Mouse (Mus musculus) spleen, adult 2 months (tissue): ENCODE results near the gene 2210016F16Rik. TPM values are rescaled to one million over a fixed set of nuclear protein-coding genes. Genes with fewer than 3 reads are reported as not detected.

Experiments
- DNase-seq, 2 experiments: peaks; one replicate each; pipeline versions ENCODE4 v3.0.0 to v3.0.0-alpha.2; 2012 to 2021; ENCODE audit warnings: low spot score in 2 of 2, low read depth in 1 of 2
- H3K27ac ChIP-seq: fragments of 200-500 bp; 2 replicates; pipeline ENCODE4 v1.5.1; 2012; ENCODE audit warnings: low read length, inconsistent platforms; ENCODE audit not compliant: insufficient read depth
- H3K27me3 ChIP-seq: fragments of 200-500 bp; 2 replicates; pipeline ENCODE4 v1.6.1; 2012; ENCODE audit warnings: mild to moderate bottlenecking, moderate library complexity, low read length, inconsistent platforms; ENCODE audit not compliant: control insufficient read depth, insufficient read depth
- H3K36me3 ChIP-seq: fragments of 200-500 bp; 2 replicates; pipeline ENCODE4 v1.6.1; 2012; ENCODE audit warnings: mild to moderate bottlenecking, low read length, inconsistent platforms; ENCODE audit not compliant: control insufficient read depth, insufficient read depth
- H3K4me1 ChIP-seq: fragments of 200-500 bp; 2 replicates; pipeline ENCODE4 v1.6.1; 2011; ENCODE audit warnings: inconsistent platforms; ENCODE audit not compliant: control insufficient read depth, insufficient read depth, insufficient read length
- H3K4me3 ChIP-seq: fragments of 200-500 bp; 2 replicates; pipeline ENCODE4 v1.5.1; 2011; ENCODE audit warnings: mild to moderate bottlenecking, inconsistent platforms; ENCODE audit not compliant: insufficient read depth, insufficient read length; ENCODE audit errors: extremely low read depth
- CTCF ChIP-seq: fragments of 200-500 bp; IDR thresholded peaks from 2 replicates; pipeline ENCODE4 v1.5.1; 2011; ENCODE audit warnings: mild to moderate bottlenecking, inconsistent platforms; ENCODE audit not compliant: insufficient read depth, insufficient read length, insufficient replicate concordance; ENCODE audit errors: extremely low read depth
- POLR2A ChIP-seq: fragments of 200-500 bp; IDR thresholded peaks from 2 replicates; pipeline ENCODE4 v1.6.1; 2011; ENCODE audit warnings: low read depth, low read length, inconsistent platforms
- WGBS: fragments of 180-500 bp; shearing (Covaris S2); methylation state at CpG from one replicate; pipeline ENCODE4 v1.1.7; 2018; 5-methylcytosine and 5-hydroxymethylcytosine counted together
- polyA plus RNA-seq: library from polyadenylated mRNA; depleted of rRNA; stranded (reverse); fragments of >200 nt; gene quantifications from 2 replicates; pipeline ENCODE4 v1.2.3, GENCODE M21; 2012; rRNA removed

The 2210016F16Rik gene
- 14.4 and 23.1 TPM in 2 replicates for polyA plus RNA-seq

DNA sequence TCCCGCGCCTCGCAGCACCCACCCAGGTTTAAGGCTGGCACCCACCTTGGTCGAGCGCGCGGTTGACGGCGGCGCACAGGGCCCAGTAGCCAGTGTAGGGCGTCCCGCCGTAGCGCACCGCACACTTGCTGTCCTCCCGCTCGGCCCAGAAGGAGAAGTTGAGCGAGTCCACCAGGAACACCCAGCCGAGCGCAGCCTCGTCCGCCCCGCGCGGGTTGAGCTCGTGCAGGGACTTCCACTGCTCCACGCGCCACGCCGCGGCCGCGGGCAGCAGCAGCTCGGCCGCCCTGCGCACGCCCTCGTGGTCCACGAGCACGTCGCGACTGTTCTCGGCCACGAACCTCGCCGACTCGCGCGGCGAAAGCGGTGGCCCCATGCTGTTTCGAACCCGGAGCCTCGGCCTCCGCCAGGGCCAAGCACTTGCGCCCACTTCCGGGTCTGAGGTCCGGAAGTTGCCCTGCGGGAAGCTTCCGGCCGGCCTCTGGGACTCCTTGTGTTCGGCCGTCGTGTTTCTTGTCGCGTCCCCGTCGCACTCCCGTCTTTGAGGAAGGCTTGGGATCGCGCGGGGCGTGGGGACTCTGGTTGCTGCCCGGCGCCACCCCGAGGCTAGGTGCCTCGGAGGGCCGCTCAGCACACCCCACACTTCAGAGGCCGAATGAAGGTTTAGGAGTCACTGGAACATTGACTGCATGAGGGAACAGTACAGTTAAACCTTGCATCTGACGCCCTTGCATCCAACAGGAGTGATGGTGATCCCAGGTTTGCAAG is at the start of gene 2210016F16Rik:
TSS of gene 2210016F16Rik (minus strand) at position 447 of the 768 bp plus-strand sequence.
- peak; percentile 22 to 60 for DNase-seq
- H3K27ac ChIP-seq, result peak within 1 kb of the TSS; percentile 71
- H3K4me1 ChIP-seq, result peaks cover 5% of the 10 kb centered on the region
- TF ChIP-seq CTCF (no peak), POLR2A (peak; percentile 38)
- H3K36me3 ChIP-seq, result peaks cover 18% of the 10 kb centered on the region
- WGBS, result 2% methylated on average over 80 of the region's 80 CpGs
- H3K27me3 ChIP-seq, result no peaks in the 10 kb centered on the region
- H3K4me3 ChIP-seq, result peak within 1 kb of the TSS; percentile 86

DNA sequence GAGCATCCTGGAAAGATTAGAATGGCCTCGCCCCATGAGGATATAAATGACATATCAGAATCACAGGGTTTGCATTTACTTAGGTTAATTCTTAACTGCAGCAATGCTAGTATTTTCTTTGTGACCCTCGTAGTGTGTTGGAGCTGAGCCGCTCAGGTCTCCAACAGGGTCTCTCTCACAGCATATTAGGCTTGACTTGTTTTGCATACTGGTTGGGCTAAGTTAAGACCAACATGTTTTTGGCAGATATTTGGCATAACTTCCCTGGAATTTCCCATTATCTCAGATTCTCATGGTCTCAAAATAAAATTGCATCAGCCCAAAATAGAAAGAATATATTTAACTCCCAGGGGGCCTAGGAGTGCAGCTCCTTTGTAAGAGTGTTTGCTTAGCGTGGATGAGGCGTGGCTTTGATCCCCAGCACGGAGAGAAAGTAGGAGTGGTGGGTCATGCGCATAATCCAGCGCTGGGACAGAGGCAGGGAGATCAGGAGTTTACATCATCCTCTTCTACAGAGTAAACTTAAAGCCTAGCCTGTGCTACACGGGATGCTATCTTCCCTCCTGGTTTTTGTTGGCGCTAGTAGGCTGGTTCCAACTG is 38.1 kb upstream of the 2210016F16Rik start:
- peaks cover 3% of the 10 kb centered on the region for H3K4me1 ChIP-seq
- WGBS, result 75% methylated on average over 10 of the region's 10 CpGs
- DNase-seq, result no peak
- no peaks in the 10 kb centered on the region for H3K36me3 ChIP-seq
- H3K27me3 ChIP-seq, result no peaks in the 10 kb centered on the region
- TF ChIP-seq CTCF, result no peak
- no peak for TF ChIP-seq POLR2A
- no peak overlapping the region for H3K4me3 ChIP-seq
- H3K27ac ChIP-seq, result no peak overlapping the region

DNA sequence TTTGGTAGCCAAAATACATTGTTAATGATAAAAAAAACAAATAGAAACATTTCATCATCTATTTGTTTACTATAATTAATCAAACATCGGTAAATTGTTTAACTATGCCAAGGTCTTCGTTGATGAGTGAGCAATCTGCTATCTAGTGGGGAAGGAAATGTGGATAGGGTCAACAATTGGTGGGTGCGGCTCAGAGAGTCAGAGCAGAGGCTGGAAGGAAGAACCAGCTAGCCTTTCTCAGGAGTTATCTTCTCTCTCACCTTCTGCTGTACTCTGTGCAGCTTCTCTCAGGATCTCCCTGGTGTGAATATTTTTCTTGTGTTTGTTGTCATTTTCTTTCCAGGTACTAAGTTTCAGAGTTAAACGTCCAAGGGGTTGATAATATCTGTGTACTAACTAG is 37.2 kb upstream of the 2210016F16Rik start:
- Histone ChIP-seq H3K4me1 (peaks cover 3% of the 10 kb centered on the region), H3K36me3 (no peaks in the 10 kb centered on the region), H3K4me3 (no peak overlapping the region), H3K27ac (no peak overlapping the region), H3K27me3 (no peaks in the 10 kb centered on the region)
- no peak for TF ChIP-seq CTCF
- no peak for TF ChIP-seq POLR2A
- no peak for DNase-seq
- 78% methylated on average over 4 of the region's 4 CpGs for WGBS

DNA sequence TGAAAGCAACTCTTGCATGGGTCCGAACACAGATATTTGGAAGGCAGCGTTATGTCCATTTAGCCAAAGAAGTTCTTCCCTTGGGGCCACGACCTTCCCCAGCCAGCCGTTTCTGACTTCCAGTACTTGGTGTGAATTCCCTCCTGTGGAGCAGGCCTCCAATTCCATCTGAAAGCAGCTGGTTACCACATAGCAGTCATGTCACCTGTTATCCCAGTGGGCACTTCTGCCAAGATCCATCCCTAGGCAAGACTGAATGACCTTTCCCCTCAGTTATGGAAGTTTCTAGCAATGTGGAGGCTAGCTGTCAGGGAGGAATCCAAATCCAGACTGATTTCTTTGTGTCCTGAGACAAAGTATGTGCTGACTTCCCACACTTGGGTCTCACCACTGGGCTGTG is 36.0 kb upstream of the 2210016F16Rik start:
- Histone ChIP-seq H3K27ac (no peak overlapping the region), H3K27me3 (no peaks in the 10 kb centered on the region), H3K36me3 (no peaks in the 10 kb centered on the region), H3K4me3 (no peak overlapping the region), H3K4me1 (peaks cover 3% of the 10 kb centered on the region)
- TF ChIP-seq POLR2A, result no peak
- no peak for TF ChIP-seq CTCF
- no peak for DNase-seq
- WGBS, result 82% methylated on average over 4 of the region's 4 CpGs

DNA sequence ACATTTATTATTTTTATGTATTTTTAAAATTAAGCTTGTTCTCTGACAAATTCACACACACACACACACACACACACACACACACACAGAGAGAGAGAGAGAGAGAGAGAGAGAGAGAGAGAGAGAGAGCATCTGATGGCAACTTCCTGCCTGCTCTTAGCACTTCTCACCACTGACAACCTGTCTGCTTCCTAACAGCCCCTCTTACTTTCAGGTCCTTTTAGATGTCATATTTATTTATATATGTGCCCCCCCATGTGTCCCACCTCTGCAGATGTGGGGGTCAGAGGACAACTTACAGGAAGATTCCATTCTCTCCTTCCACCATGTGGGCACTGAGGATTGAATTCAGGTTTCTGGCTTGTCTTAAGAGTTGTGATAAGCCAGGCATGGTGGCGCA is 34.2 kb upstream of the 2210016F16Rik start:
- Histone ChIP-seq H3K27ac (no peak overlapping the region), H3K4me1 (peaks cover 3% of the 10 kb centered on the region), H3K36me3 (no peaks in the 10 kb centered on the region), H3K4me3 (no peak overlapping the region), H3K27me3 (no peaks in the 10 kb centered on the region)
- DNase-seq, result no peak
- WGBS, result 89% methylated on average over 1 of the region's 1 CpGs
- TF ChIP-seq POLR2A, result no peak
- TF ChIP-seq CTCF, result no peak

DNA sequence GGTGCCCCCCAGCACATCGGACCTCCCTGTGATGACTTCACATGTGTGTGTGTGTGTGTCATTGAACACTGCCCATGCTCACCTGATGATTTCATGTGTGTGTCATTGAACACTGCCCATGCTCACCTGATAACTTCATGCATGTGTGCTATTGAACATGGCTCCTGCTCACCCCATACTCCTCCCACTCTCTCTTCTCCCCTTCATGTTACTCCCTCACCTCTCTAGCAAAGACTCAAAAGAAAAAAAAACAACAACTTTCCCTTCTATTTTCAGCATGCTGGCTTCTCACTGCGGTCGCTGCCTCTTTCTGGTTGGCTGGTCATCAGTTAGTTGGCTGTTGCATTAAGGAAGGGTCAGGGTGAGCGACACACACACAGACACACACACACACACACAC is 33.6 kb upstream of the 2210016F16Rik start:
- Histone ChIP-seq H3K27ac (peak overlapping the region; percentile 58), H3K4me3 (no peak overlapping the region), H3K36me3 (no peaks in the 10 kb centered on the region), H3K4me1 (peaks cover 3% of the 10 kb centered on the region), H3K27me3 (no peaks in the 10 kb centered on the region)
- 58% methylated on average over 4 of the region's 4 CpGs for WGBS
- peak in 1 of 2 experiments; percentile 36 for DNase-seq
- no peak for TF ChIP-seq POLR2A
- TF ChIP-seq CTCF, result no peak

DNA sequence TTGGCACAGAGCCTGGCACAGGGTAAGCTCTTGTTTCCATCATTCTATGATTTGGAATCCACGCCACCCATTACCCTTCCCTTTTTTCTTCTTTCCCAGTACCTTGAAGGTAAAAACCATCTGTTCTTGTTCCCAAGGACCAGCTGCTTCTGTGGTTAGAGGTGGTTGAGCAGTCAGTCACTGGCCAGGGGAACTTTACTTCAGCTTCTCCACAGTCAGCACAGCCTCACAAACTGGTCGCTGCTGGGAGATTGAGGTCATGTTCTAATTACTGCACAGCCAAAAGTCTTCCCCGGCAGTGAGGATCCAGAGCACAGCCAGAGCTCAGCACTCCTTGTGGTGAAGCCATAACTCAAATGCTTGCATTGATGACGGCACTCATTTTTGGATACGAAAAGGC is 30.8 kb upstream of the 2210016F16Rik start:
- H3K4me1 ChIP-seq, result peaks cover 3% of the 10 kb centered on the region
- no peak overlapping the region for H3K27ac ChIP-seq
- no peak overlapping the region for H3K4me3 ChIP-seq
- no peak for DNase-seq
- WGBS, result 87% methylated on average over 5 of the region's 5 CpGs
- no peaks in the 10 kb centered on the region for H3K36me3 ChIP-seq
- TF ChIP-seq POLR2A (no peak), CTCF (no peak)
- H3K27me3 ChIP-seq, result no peaks in the 10 kb centered on the region
